Mouse (Mus musculus): Measurements from ENCODE around the gene Tes.

GRCm38 (mm10) chr6:17114588-17114987 lies 49.6 kb downstream of the Tes start:
- no peak for TF ChIP-seq CTCF (IDR thresholded peaks at IDR 0.05; ENCODE audit: extremely low read depth, insufficient read depth, insufficient read length, insufficient replicate concordance)
- no peak for TF ChIP-seq POLR2A (IDR thresholded peaks at IDR 0.05; ENCODE audit: low read depth, low read length)
